Mouse (Mus musculus) left cerebral cortex, adult 2 months (tissue): ENCODE data around the gene Vwa3a. TPM values are rescaled to one million over a fixed set of nuclear protein-coding genes. Genes with fewer than 3 reads are reported as not detected.

Experiments used
- DNase-seq, 2 experiments: peaks; one replicate each; pipeline ENCODE4 v3.0.0; 2021 to 2022; ENCODE audit warnings: low spot score in 2 of 2, mixed read lengths in 1 of 2; ENCODE audit errors: extremely low spot score in 1 of 2
- H3K27ac ChIP-seq: fragments of 200-600 bp; 2 replicates; pipeline ENCODE4 v1.8.1; 2022
- H3K4me3 ChIP-seq: fragments of 200-600 bp; 2 replicates; pipeline ENCODE4 v1.8.1; 2022
- CTCF ChIP-seq: fragments of 200-600 bp; IDR thresholded peaks from 2 replicates; pipeline ENCODE4 v1.8.1; 2022; ENCODE audit warnings: antibody characterized with exemption, mild to moderate bottlenecking, moderate library complexity
- intact Hi-C: fragments of 180-260 bp; cut with DNase I; formaldehyde crosslinking; loops from one replicate; pipeline ENCODE4 v1.15.1; 2025
- total RNA-seq, 2 experiments: library from RNA; stranded (reverse); gene quantifications; 2 replicates each; pipeline ENCODE4 v1.2.3; 2021

Gene Vwa3a
- total RNA-seq, 2 experiments from 2014 or later = 12.7 to 14.8 TPM

DNA sequence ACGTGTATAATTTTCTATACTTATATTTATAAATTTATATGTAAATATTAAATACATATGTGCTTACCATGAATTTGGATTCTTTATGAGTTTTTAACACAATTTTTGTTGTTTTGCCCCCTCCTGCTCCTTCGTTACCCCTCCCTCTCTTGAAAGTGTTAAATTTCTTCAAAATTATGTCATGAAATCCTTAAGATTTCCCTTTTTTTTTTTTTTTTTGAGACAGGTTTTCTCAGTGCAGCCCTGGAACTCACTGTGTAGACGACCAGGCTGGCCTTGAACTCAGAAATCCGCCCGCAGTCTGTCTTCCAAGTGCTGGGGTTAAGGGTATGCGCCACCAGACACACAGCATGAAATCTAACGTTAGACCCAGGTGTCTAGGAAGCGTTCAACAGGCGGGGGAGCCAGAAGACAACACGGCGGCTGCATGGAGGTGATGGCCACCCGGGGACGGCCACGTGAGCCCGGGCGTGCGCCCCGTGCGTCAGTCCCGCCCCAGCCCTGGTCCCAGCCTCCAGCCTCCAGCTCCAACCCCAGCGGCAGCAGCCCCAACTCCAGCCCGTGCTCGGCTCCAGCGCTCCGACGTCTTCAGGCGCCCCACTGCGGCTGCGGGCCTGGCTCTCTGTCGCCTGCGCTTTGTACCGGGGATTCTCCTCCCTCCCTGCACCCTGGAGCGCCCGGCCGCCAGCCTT lies 103.4 kb downstream of the Vwa3a start, which contains the start of gene Eef2k:
Gene Eef2k (plus strand): TSS at position 487 of the 692 bp plus-strand sequence.
- peak; percentile 15 for TF ChIP-seq CTCF
- Histone ChIP-seq H3K27ac (peak within 1 kb of the TSS; percentile 88), H3K4me3 (peak within 1 kb of the TSS; percentile 62)
- peak; percentile 86 to 88 for DNase-seq
- intact Hi-C loops = loop anchor here (1.0 to 5.0 kb wide), 3 partner anchors 28 to 220 kb away; partner anchors contain the start of gene Polr3e

DNA sequence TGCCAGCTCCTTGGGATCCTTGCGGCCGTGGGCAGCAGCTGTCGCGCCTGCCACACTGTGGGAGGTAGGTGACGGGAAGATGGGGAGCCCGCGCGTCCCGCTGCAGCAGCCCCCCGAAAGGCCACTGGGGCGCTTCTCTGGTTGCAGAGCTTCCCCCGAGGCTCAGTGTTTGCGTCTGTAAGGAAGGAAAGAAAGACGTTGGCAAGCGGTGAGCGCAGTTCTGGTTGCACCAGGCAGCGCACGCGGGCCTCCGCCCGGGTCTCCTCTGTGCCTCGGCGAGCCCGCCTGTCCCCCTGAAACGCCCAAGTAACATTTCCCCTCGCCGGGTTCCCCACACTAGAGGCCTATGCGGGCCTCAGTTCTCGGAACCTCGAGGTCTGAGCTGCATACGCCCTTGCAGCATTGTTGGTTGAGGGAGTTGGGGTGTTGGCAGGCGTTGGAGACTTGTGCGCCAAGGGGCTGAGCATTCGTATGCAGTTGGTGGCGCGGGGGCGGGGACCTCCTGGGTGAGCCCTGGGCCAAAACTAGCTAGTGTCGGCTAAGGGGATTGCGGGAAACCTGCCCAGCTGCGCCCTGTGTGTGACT lies 104.0 kb downstream of the Vwa3a start:
- intact Hi-C loops = loop anchor here (2.0 to 5.0 kb wide), 2 partner anchors 74 to 219 kb away; partner anchors contain the start of gene Polr3e
- peak; percentile 83 to 84 for DNase-seq

DNA sequence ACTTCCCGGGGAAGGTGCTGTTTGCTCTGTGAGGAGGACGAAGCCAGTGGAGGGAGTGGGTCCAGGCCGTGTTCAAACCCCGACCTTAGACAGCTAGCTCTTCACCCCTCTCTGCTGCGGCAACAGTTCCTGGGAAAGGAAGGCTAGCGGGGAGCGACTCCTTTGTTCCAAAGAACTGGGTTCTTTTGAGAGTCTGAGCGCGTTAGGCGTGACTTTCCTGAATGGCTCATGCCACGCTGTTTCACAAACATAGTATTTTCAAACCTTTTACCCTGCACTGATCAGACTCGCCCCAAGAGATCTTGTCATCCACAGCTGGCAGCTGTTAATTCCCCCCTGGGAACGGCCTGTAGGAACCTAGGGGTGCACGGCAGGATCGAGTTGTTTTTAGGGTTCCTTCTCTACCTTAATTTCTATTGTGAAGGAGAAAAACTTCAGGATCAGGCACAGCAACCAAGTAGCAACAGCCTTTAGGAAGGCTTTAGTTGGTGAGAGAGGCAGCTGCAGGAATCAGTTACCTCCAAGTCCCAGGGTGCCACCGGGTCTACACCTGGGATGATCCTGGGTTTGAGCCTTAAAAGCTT lies 104.8 kb downstream of the Vwa3a start:
- H3K4me3 ChIP-seq = peak overlapping the region; percentile 62
- intact Hi-C loops = loop anchor here (2.0 to 5.0 kb wide), 2 partner anchors 73 to 218 kb away; partner anchors contain the start of gene Polr3e
- no peak for DNase-seq
- H3K27ac ChIP-seq = peak overlapping the region; percentile 88
- TF ChIP-seq CTCF = no peak

More for the DNA sequence above, 104.0 kb downstream of the Vwa3a start:
- H3K4me3 ChIP-seq = peak overlapping the region; percentile 62
- H3K27ac ChIP-seq = peak overlapping the region; percentile 88
- no peak for TF ChIP-seq CTCF

DNA sequence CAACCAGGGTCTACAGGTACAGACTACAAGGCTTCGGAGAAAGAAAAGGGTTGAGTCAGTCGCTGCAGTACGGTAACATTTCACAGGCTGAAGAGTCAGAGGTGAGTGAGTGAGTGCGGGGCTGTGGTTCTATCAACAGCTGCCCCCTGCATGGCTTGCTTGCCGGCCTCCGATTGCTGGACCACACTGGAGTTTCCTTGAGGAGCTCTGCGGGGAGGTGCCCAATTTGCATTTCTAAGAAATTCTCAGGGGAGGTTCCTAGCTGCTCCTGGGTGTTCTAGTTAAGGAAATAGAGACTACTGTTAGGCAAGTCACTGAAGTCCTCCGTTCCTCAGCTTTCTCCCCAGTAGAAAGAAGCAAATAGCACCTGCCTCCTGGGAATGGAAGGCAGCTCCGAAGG lies 105.6 kb downstream of the Vwa3a start:
- no peak for TF ChIP-seq CTCF
- Histone ChIP-seq H3K4me3 (peak overlapping the region; percentile 17; the same call in 1 of the 2 replicates), H3K27ac (no peak overlapping the region)
- intact Hi-C loops = loop anchor here (5.0 kb wide), 1 partner anchor 218 kb away; no protein-coding TSS in a partner anchor
- DNase-seq = no peak

GRCm38 (mm10) chr7:120848831-120849512 lies 109.9 kb downstream of the Vwa3a start:
- TF ChIP-seq CTCF = no peak
- no peak overlapping the region for H3K4me3 ChIP-seq
- H3K27ac ChIP-seq = no peak overlapping the region
- no peak for DNase-seq
- intact Hi-C loops = no loop called here

- intact Hi-C loops = no loop called here
- no peak overlapping the region for H3K4me3 ChIP-seq
- no peak for TF ChIP-seq CTCF
- DNase-seq = no peak
- H3K27ac ChIP-seq = no peak overlapping the region
These were observed 111.0 kb downstream of the Vwa3a start for GRCm38 (mm10) chr7:120850165-120850564.

Other genes with a start within 250 kb of the Vwa3a start
- 100 to 1,000 TPM; 234 to 239 TPM for gene Uqcrc2, start 104.1 kb upstream of the Vwa3a start, total RNA-seq
- gene Pdzd9, start 69.0 kb upstream of the Vwa3a start, total RNA-seq = not detected
- gene Mosmo, start 61.7 kb upstream of the Vwa3a start, total RNA-seq = 10 to 100 TPM; 71.2 to 82.8 TPM
- gene Gm5737, start 73.0 kb downstream of the Vwa3a start, total RNA-seq = under 1 TPM in 1 of 2 experiments, not detected in 1; 0.27 TPM
- gene Eef2k, start 103.5 kb downstream of the Vwa3a start, total RNA-seq = 10 to 100 TPM; 34.1 to 34.4 TPM
- gene Polr3e, start 178.4 kb downstream of the Vwa3a start, total RNA-seq = 10 to 100 TPM; 26.4 to 27.8 TPM
- gene Cdr2, start 243.0 kb downstream of the Vwa3a start, total RNA-seq = 1 to 10 TPM; 9.5 to 9.8 TPM
- gene Mfsd13b, start 243.2 kb downstream of the Vwa3a start, total RNA-seq = under 1 TPM; 0.44 to 0.86 TPM